Comparison of ENCODE assay signal across 17 mouse cellular contexts in genomic region chr13:84804241-84804980, GRCm38 (mm10).
DNase-seq lines count a peak whose midpoint lies in the region; ATAC-seq and TF ChIP-seq lines count a peak whose summit lies in the region.
"Had no signal": no experiment of that assay in that cellular context is flagged by ENCODE, and none has a peak within 500 bp of the region (broad histone marks: within the 10 kb centered on the region; RNA-seq: fewer than 3 reads in every experiment).

No protein-coding gene starts in this region.

- H3K9me3 ChIP-seq in midbrain, embryonic 11.5 days (ENCODE audit: control insufficient read depth, low read length), result no peaks in the 10 kb centered on the region
- no peaks in the 10 kb centered on the region for H3K9me3 ChIP-seq in midbrain, embryonic 10.5 days (replicated peaks)
- no peaks in the 10 kb centered on the region for H3K9me3 ChIP-seq in forebrain, embryonic 13.5 days (replicated peaks)
- H3K9me3 ChIP-seq in hindbrain, embryonic 15.5 days, result no peaks in the 10 kb centered on the region
- H3K9me3 ChIP-seq in midbrain, postnatal 0 days (ENCODE audit: low read length), result no peaks in the 10 kb centered on the region
- H3K9me3 ChIP-seq: kidney, embryonic 15.5 days; liver, embryonic 13.5 days had no signal

- no peaks in the 10 kb centered on the region for H3K36me3 ChIP-seq in midbrain, embryonic 11.5 days (ENCODE audit: control insufficient read depth, insufficient read depth, low read length)
- H3K36me3 ChIP-seq in midbrain, embryonic 10.5 days, result no peaks in the 10 kb centered on the region
- no peaks in the 10 kb centered on the region for H3K36me3 ChIP-seq in forebrain, embryonic 13.5 days (ENCODE audit: poor library complexity, severe bottlenecking)
- H3K36me3 ChIP-seq in hindbrain, embryonic 15.5 days, result no peaks in the 10 kb centered on the region
- no peaks in the 10 kb centered on the region for H3K36me3 ChIP-seq in midbrain, postnatal 0 days (ENCODE audit: insufficient read depth, low read length)
- H3K36me3 ChIP-seq: kidney, embryonic 15.5 days; liver, embryonic 13.5 days had no signal

- H3K27ac ChIP-seq in midbrain, embryonic 11.5 days (ENCODE audit: low read depth, low read length), result no peak overlapping the region
- H3K27ac ChIP-seq in midbrain, embryonic 10.5 days (replicated peaks), result no peak overlapping the region
- H3K27ac ChIP-seq in forebrain, embryonic 13.5 days, result peak overlapping the region; percentile 91
- peak overlapping the region; percentile 80 for H3K27ac ChIP-seq in hindbrain, embryonic 15.5 days (replicated peaks)
- H3K27ac ChIP-seq in midbrain, postnatal 0 days (ENCODE audit: low read depth, low read length), result peak overlapping the region; percentile 83
- H3K27ac ChIP-seq: kidney, embryonic 15.5 days; liver, embryonic 13.5 days had no signal

- H3K4me2 ChIP-seq in midbrain, embryonic 11.5 days, result no peak overlapping the region
- H3K4me2 ChIP-seq in forebrain, embryonic 13.5 days, result no peak overlapping the region
- H3K4me2 ChIP-seq in hindbrain, embryonic 15.5 days, result no peak overlapping the region
- no peak overlapping the region for H3K4me2 ChIP-seq in midbrain, postnatal 0 days (ENCODE audit: low read depth, low read length, poor library complexity, severe bottlenecking)
- H3K4me2 ChIP-seq: heart, embryonic 11.5 days; kidney, embryonic 15.5 days; liver, embryonic 13.5 days had no signal

- no peak for TF ChIP-seq CTCF in midbrain, postnatal 0 days (IDR thresholded peaks at IDR 0.05)

- DNase-seq in midbrain, embryonic 11.5 days (ENCODE audit: low spot score, missing footprints), result no peak
- no peak for DNase-seq in midbrain, embryonic 10.5 days (ENCODE audit: low spot score)
- DNase-seq in midbrain, postnatal 0 days (ENCODE audit: low spot score), result no peak
- DNase-seq in yolk sac, embryonic 10.5 days (ENCODE audit: low spot score), result no peak
- DNase-seq in layer of hippocampus, postnatal 25 days (ENCODE audit: extremely low spot score in 1 of 2, low spot score in 1 of 2), result no peak
- DNase-seq: adrenal gland, postnatal 36 days; liver, embryonic 13.5 days; right cerebral cortex, postnatal 25 days; thymus, postnatal 36 days had no signal

- H3K4me3 ChIP-seq in midbrain, embryonic 11.5 days (ENCODE audit: low read depth, low read length), result no peak overlapping the region
- H3K4me3 ChIP-seq in midbrain, embryonic 10.5 days, result no peak overlapping the region
- H3K4me3 ChIP-seq in forebrain, embryonic 13.5 days, result no peak overlapping the region
- H3K4me3 ChIP-seq in hindbrain, embryonic 15.5 days, result no peak overlapping the region
- no peak overlapping the region for H3K4me3 ChIP-seq in midbrain, postnatal 0 days (ENCODE audit: low read depth, low read length)
- H3K4me3 ChIP-seq: erythroblast, embryonic 14.5 days; kidney, embryonic 15.5 days; liver, embryonic 13.5 days; myocyte had no signal

- peak; percentile 55; the same call in 1 of the 2 replicates for ATAC-seq in midbrain, embryonic 11.5 days (ENCODE audit: low FRiP score)
- ATAC-seq in forebrain, embryonic 13.5 days, result peak; percentile 61
- ATAC-seq in hindbrain, embryonic 15.5 days (ENCODE audit: low FRiP score, low read depth), result no peak
- ATAC-seq in midbrain, postnatal 0 days (ENCODE audit: low FRiP score), result peak; percentile 47; the same call in 1 of the 2 replicates
- ATAC-seq in megakaryocyte, adult 5-6 weeks (ENCODE audit: poor library complexity, severe bottlenecking), result no peak
- ATAC-seq: intestine, embryonic 16.5 days had no signal

- no peaks in the 10 kb centered on the region for H3K4me1 ChIP-seq in midbrain, embryonic 11.5 days (ENCODE audit: control insufficient read depth, insufficient read depth, low read length)
- H3K4me1 ChIP-seq in midbrain, embryonic 10.5 days, result peaks cover 7% of the 10 kb centered on the region; the same call in 1 of the 2 replicates
- peaks cover 18% of the 10 kb centered on the region for H3K4me1 ChIP-seq in forebrain, embryonic 13.5 days
- peaks cover 13% of the 10 kb centered on the region for H3K4me1 ChIP-seq in hindbrain, embryonic 15.5 days (replicated peaks)
- H3K4me1 ChIP-seq in midbrain, postnatal 0 days (ENCODE audit: insufficient read depth, low read length), result 0 out of 2 replicates have a peak, but pooled peaks cover 3% of the 10 kb centered on the region
- H3K4me1 ChIP-seq: kidney, embryonic 15.5 days; liver, embryonic 13.5 days had no signal

- H3K9ac ChIP-seq in midbrain, embryonic 11.5 days (ENCODE audit: low read length), result no peak overlapping the region
- H3K9ac ChIP-seq in forebrain, embryonic 13.5 days, result no peak overlapping the region
- no peak overlapping the region for H3K9ac ChIP-seq in hindbrain, embryonic 15.5 days
- H3K9ac ChIP-seq in midbrain, postnatal 0 days (replicated peaks; ENCODE audit: low read length, poor library complexity, severe bottlenecking), result no peak overlapping the region
- H3K9ac ChIP-seq: kidney, embryonic 15.5 days; liver, embryonic 13.5 days had no signal

- WGBS in midbrain, embryonic 11.5 days, result 65% methylated on average over 3 of the region's 3 CpGs
- WGBS in midbrain, embryonic 10.5 days, result 68% methylated on average over 3 of the region's 3 CpGs
- 7% methylated on average over 3 of the region's 3 CpGs for WGBS in forebrain, embryonic 13.5 days
- WGBS in hindbrain, embryonic 15.5 days, result 41% methylated on average over 3 of the region's 3 CpGs
- WGBS in midbrain, postnatal 0 days, result 24% methylated on average over 3 of the region's 3 CpGs

- H3K27me3 ChIP-seq in midbrain, embryonic 11.5 days (ENCODE audit: control insufficient read depth, insufficient read depth, low read length), result no peaks in the 10 kb centered on the region
- H3K27me3 ChIP-seq in midbrain, embryonic 10.5 days (ENCODE audit: low read depth, poor library complexity, severe bottlenecking), result no peaks in the 10 kb centered on the region
- H3K27me3 ChIP-seq in forebrain, embryonic 13.5 days, result no peaks in the 10 kb centered on the region
- H3K27me3 ChIP-seq in hindbrain, embryonic 15.5 days, result no peaks in the 10 kb centered on the region
- no peaks in the 10 kb centered on the region for H3K27me3 ChIP-seq in midbrain, postnatal 0 days (ENCODE audit: insufficient read depth, low read length)
- H3K27me3 ChIP-seq: kidney, embryonic 15.5 days; liver, embryonic 13.5 days had no signal

Comparison
In these comparisons a context has a peak if more than half of its experiments do, and no peak if none do; other contexts are left out.
1. H3K27ac ChIP-seq: peak in forebrain, embryonic 13.5 days (single experiment), hindbrain, embryonic 15.5 days (single experiment) and midbrain, postnatal 0 days (single experiment); none in midbrain, embryonic 11.5 days (single experiment) and midbrain, embryonic 10.5 days (single experiment).
2. ATAC-seq: peak in midbrain, embryonic 11.5 days (single experiment), forebrain, embryonic 13.5 days (single experiment) and midbrain, postnatal 0 days (single experiment); none in hindbrain, embryonic 15.5 days (single experiment) and megakaryocyte, adult 5-6 weeks (single experiment).